ENCODE assay signal across 8 mouse cellular contexts in the genomic region with DNA sequence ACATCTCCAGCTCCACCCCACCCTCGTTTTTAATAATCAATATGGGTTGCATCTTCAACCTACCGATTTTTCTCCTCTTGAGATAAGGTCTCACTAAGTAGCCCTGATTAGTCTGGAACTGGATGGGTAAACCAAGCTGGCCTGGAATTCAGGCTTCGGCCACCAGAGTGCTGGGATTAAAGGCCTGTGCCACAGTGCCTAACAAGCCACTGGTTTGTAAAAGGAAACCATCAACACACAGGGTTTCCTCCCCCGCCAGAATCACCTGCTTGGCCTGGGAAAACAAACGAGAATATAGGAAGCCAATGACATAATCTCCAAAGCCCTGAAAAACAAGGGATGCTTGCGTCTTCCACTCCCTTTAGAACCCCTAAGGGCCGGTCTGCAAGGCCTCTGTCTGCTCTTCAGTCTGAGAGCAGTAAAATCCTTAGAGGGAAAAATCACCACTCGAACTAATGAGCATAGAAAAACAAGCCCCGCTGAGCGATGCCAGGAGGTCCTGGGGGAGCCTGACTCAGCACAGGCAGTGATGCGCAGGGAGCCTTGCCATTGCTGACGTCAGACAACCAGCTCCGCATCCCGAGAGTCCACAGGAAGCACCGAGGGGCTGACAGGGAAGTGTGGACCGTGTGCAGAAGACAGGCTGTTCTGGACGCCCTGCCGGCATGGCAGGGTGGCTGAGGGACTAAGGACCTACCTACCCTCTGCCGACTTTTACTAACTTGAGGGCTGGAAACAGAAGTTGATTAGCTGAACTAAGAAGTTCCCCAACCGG. TPM values are rescaled to one million over a fixed set of nuclear protein-coding genes. Genes with fewer than 3 reads are reported as not detected.
DNase-seq lines count a peak whose midpoint lies in the region; ATAC-seq lines count a peak whose summit lies in the region.

No protein-coding gene starts in this region.

- H3K4me1 ChIP-seq in embryonic facial prominence, embryonic 14.5 days (ENCODE audit: control insufficient read depth, insufficient read depth, low read length), result peaks cover 7% of the 10 kb centered on the region; the same call in 1 of the 2 replicates
- peaks cover 64% of the 10 kb centered on the region for H3K4me1 ChIP-seq in heart, embryonic 10.5 days

- ATAC-seq in embryonic facial prominence, embryonic 14.5 days (ENCODE audit: low read depth), result peak; percentile 81
- peak; percentile 29; the same call in 1 of the 2 replicates for ATAC-seq in monocyte, adult 5-6 weeks (replicated peaks; ENCODE audit: insufficient number of reproducible peaks, low FRiP score, low TSS enrichment, poor library complexity, severe bottlenecking)

- DNase-seq in urinary bladder, postnatal 25 days (ENCODE audit: low spot score), result peak; percentile 55
- DNase-seq in urinary bladder, adult 2 months (ENCODE audit: low spot score), result no peak
- DNase-seq in embryonic facial prominence, embryonic 14.5 days (ENCODE audit: low spot score), result peak; percentile 88
- DNase-seq in heart, embryonic 10.5 days (ENCODE audit: low spot score), result peak; percentile 83
- peak; percentile 48 to 60 for DNase-seq in kidney, adult 8-10 months
- DNase-seq in liver, result peak; percentile 61
- peak; percentile 64 to 79 for DNase-seq in urinary bladder, postnatal 4 days (ENCODE audit: low spot score in 2 of 2)

- no peak overlapping the region for H3K4me3 ChIP-seq in embryonic facial prominence, embryonic 14.5 days (ENCODE audit: low read depth, low read length)
- peak overlapping the region; percentile 33 for H3K4me3 ChIP-seq in heart, embryonic 10.5 days

- H3K9me3 ChIP-seq in embryonic facial prominence, embryonic 14.5 days (ENCODE audit: control insufficient read depth, low read length), result no peaks in the 10 kb centered on the region
- no peaks in the 10 kb centered on the region for H3K9me3 ChIP-seq in heart, embryonic 10.5 days

- no peaks in the 10 kb centered on the region for H3K36me3 ChIP-seq in embryonic facial prominence, embryonic 14.5 days (ENCODE audit: control insufficient read depth, insufficient read depth, low read length)
- H3K36me3 ChIP-seq in heart, embryonic 10.5 days, result 0 out of 2 replicates have a peak, but pooled peaks cover 7% of the 10 kb centered on the region

- 12% methylated on average over 20 of the region's 20 CpGs for WGBS in embryonic facial prominence, embryonic 14.5 days
- 14% methylated on average over 20 of the region's 20 CpGs for WGBS in heart, embryonic 10.5 days

- peak overlapping the region; percentile 28 for H3K4me2 ChIP-seq in embryonic facial prominence, embryonic 14.5 days (ENCODE audit: low read depth, low read length)

- 0 out of 2 replicates have a peak, but pooled peaks cover 2% of the 10 kb centered on the region for H3K27me3 ChIP-seq in embryonic facial prominence, embryonic 14.5 days (replicated peaks; ENCODE audit: control insufficient read depth, insufficient read depth, low read length)
- H3K27me3 ChIP-seq in heart, embryonic 10.5 days (ENCODE audit: insufficient read depth, poor library complexity, severe bottlenecking), result peaks cover 7% of the 10 kb centered on the region; the same call in 1 of the 2 replicates

- no peak overlapping the region for H3K9ac ChIP-seq in embryonic facial prominence, embryonic 14.5 days (ENCODE audit: low read depth, low read length)

- H3K27ac ChIP-seq in embryonic facial prominence, embryonic 14.5 days (replicated peaks; ENCODE audit: low read depth, low read length), result peak overlapping the region; percentile 15; the same call in 1 of the 2 replicates
- H3K27ac ChIP-seq in heart, embryonic 10.5 days, result peak overlapping the region; percentile 71

RNA-seq across cellular contexts. Expression of gene Psen2, which starts 13.4 kb away (rescaled TPM):
- 27.7 and 31.7 TPM in 2 replicates for polyA plus RNA-seq in urinary bladder, adult 2 months (2012; rRNA removed)
- 18.8 and 19.6 TPM in 2 replicates for polyA plus RNA-seq in embryonic facial prominence, embryonic 14.5 days (2014; fragmentation: Nextera tagmentation; extraction: Ambion mirVana)
- polyA plus RNA-seq in heart, embryonic 10.5 days (2016; fragmentation: Nextera tagmentation; extraction: Ambion mirVana), result 15.6 and 16.4 TPM in 2 replicates
- total RNA-seq in monocyte, adult 5-6 weeks (2017), result 30.1 to 38.0 TPM (median 30.6 TPM) in 3 replicates

RNA-seq across cellular contexts. Expression of gene Coq8a, which starts 50.5 kb away (rescaled TPM):
- polyA plus RNA-seq in urinary bladder, adult 2 months (2012; rRNA removed), result 26.5 and 33.8 TPM in 2 replicates
- 15.8 and 24.7 TPM in 2 replicates for polyA plus RNA-seq in embryonic facial prominence, embryonic 14.5 days (2014; fragmentation: Nextera tagmentation; extraction: Ambion mirVana)
- 4.0 and 8.2 TPM in 2 replicates for polyA plus RNA-seq in heart, embryonic 10.5 days (2016; fragmentation: Nextera tagmentation; extraction: Ambion mirVana)
- total RNA-seq in monocyte, adult 5-6 weeks (2017), result 7.4 to 10.1 TPM (median 9.0 TPM) in 3 replicates
